Mouse (Mus musculus): Measurements from ENCODE around the gene Zbtb8a.

DNA sequence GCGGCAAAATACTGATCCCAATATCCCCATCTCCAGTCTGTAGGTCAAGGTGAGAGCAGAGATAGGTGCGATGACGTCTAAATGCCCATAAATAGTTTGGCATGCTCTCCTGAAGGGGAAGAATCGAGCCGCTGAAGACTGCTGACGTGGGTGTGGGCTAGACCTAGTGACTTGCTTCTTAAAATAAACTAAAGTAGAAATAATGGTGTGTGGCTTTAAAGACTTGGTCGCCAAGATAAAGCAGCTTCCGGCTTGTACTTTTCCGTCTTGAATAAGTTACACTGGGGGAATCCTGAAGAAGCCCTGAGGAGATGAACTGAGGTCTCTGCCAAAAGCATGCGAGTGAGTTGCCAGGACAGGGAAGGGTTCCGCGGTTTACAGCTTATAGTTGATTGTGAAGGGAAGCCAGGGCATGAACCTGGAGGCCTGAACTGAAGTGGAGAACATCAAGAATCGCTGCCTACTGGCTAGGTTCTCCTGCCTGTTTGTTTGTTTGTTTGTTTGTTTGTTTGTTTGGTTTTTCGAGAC, 12.4 kb upstream of the Zbtb8a start:
- no peak for TF ChIP-seq CTCF (IDR thresholded peaks at IDR 0.05; ENCODE audit: extremely low read depth, insufficient read length, insufficient replicate concordance, low read depth, low read length)
- no peak for TF ChIP-seq POLR2A (IDR thresholded peaks at IDR 0.05; ENCODE audit: low read depth, low read length)

Measured in small intestine, adult 2 months (tissue).